Comparison of ENCODE assay signal across 9 mouse cellular contexts in the genomic region with DNA sequence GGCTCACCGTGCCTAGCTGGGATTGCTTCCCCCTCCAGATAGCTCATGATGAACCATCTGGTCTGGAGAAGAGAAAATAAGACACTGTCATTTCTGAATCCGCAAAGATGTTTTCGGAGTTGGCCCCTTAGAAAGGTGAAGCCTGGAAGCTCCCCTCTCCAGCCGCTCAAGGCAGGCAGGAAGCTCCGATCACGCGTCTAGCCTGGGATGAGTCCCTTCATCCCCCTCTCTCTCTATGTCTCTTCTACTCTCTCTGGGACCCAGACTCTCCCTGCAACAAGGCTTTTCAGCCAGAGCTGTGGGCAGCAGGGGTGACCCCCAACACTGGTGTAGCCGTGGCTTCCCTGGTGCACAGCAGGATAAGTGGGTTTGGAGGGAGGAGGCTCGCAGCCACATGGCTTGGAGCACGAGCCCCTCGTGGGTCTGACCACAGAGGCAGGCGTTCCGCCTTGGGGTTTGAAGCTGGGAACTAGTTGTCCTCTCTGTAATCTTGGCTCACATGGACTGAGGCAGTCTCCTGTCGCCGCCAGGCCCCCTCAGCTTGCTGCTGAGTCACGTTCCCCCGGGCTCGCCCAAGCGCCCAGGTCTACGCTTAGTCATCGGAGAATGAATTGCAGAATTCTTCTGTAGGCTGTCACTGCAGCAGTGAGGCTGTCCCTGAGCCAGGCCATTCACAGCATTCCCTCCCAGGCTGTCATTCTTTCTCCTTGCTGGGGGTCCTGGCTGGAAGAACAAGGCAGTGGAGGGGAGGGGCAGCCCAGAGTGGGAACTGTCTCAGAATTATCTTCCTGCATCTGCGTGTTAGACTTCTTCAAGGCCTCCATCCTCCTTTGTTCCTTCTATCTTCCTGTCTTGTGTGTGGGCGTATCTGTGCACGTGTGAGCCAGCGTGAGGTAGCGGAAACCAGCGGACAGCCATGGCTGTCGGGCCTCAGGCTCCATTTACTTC. TPM values are rescaled to one million over a fixed set of nuclear protein-coding genes. Genes with fewer than 3 reads are reported as not detected.
A peak's percentile ranks its signal among the peaks of the same experiment; 100 is the strongest.
DNase-seq lines count a peak whose midpoint lies in the region; ATAC-seq lines count a peak whose summit lies in the region.
"Had no signal": no experiment of that assay in that cellular context is flagged by ENCODE, and none has a peak within 500 bp of the region (broad histone marks: within the 10 kb centered on the region; RNA-seq: fewer than 3 reads in every experiment).

No protein-coding gene starts in this region.

- H3K4me1 ChIP-seq in liver, embryonic 16.5 days (ENCODE audit: control insufficient read depth, low read depth, low read length) = peaks cover 78% of the 10 kb centered on the region
- no peaks in the 10 kb centered on the region for H3K4me1 ChIP-seq in stomach, embryonic 16.5 days (ENCODE audit: control insufficient read depth, insufficient read depth, low read length)

- WGBS in liver, embryonic 16.5 days (ENCODE audit: insufficient replicate concordance) = 33% methylated on average over 28 of the region's 28 CpGs
- WGBS in stomach, embryonic 16.5 days = 65% methylated on average over 28 of the region's 28 CpGs

- peak; percentile 18 for DNase-seq in retina, postnatal 1 day
- no peak for DNase-seq in retina, embryonic 14.5 days (ENCODE audit: low spot score)
- peak; percentile 90 for DNase-seq in adrenal gland, adult 2 months
- peak; percentile 56 to 76 for DNase-seq in heart, postnatal 36 days
- DNase-seq in B cell, adult 2 months = no peak

- intact Hi-C loops in heart, postnatal 36 days (cut with DNase I) = no loop called here

- peak overlapping the region; percentile 99 for H3K27ac ChIP-seq in liver, embryonic 16.5 days (ENCODE audit: low read length)
- H3K27ac ChIP-seq in stomach, embryonic 16.5 days (ENCODE audit: low read length) = no peak overlapping the region

- H3K9ac ChIP-seq in liver, embryonic 16.5 days (ENCODE audit: low read depth, low read length) = peak overlapping the region; percentile 72
- no peak overlapping the region for H3K9ac ChIP-seq in stomach, embryonic 16.5 days (ENCODE audit: low read length)

- H3K4me3 ChIP-seq in liver, embryonic 16.5 days (ENCODE audit: low read depth, low read length) = peak overlapping the region; percentile 35; the same call in 1 of the 2 replicates
- no peak overlapping the region for H3K4me3 ChIP-seq in stomach, embryonic 16.5 days (replicated peaks; ENCODE audit: low read length)

- H3K27me3 ChIP-seq in liver, embryonic 16.5 days (ENCODE audit: control insufficient read depth, insufficient read depth, low read depth, low read length) = no peaks in the 10 kb centered on the region
- H3K27me3 ChIP-seq in stomach, embryonic 16.5 days (ENCODE audit: control insufficient read depth, insufficient read depth, low read length) = no peaks in the 10 kb centered on the region

- ATAC-seq in erythroid progenitor cell, adult 5-6 weeks (replicated peaks; ENCODE audit: low FRiP score, poor library complexity, severe bottlenecking) = peak; percentile 87
- ATAC-seq in liver, embryonic 16.5 days (ENCODE audit: low read depth) = peak; percentile 91
- ATAC-seq in stomach, embryonic 16.5 days (ENCODE audit: insufficient read depth, low FRiP score) = peak; percentile 73; the same call in 1 of the 2 replicates

- H3K4me2 ChIP-seq in liver, embryonic 16.5 days (ENCODE audit: low read depth, low read length) = peak overlapping the region; percentile 73
- no peak overlapping the region for H3K4me2 ChIP-seq in stomach, embryonic 16.5 days (ENCODE audit: low read depth, low read length)

- no peaks in the 10 kb centered on the region for H3K9me3 ChIP-seq in liver, embryonic 16.5 days (replicated peaks; ENCODE audit: control insufficient read depth, low read length)
- H3K9me3 ChIP-seq in stomach, embryonic 16.5 days (replicated peaks; ENCODE audit: control insufficient read depth, low read length) = no peaks in the 10 kb centered on the region

- peaks cover 2% of the 10 kb centered on the region; the same call in 1 of the 2 replicates for H3K36me3 ChIP-seq in liver, embryonic 16.5 days (ENCODE audit: control insufficient read depth, insufficient read depth)
- H3K36me3 ChIP-seq in stomach, embryonic 16.5 days (ENCODE audit: control insufficient read depth, insufficient read depth, low read length) = no peaks in the 10 kb centered on the region

RNA-seq across cellular contexts. Expression of a gene that starts 13.2 kb away (rescaled TPM):
- total RNA-seq in adrenal gland, adult 2 months (2021) = 10 to 100 TPM; 37.1 to 47.0 TPM
- 13.3 and 19.6 TPM in 2 replicates for polyA plus RNA-seq in adrenal gland, adult 2 months (2012; rRNA removed)
- 70.6 and 76.3 TPM in 2 replicates for total RNA-seq in erythroid progenitor cell, adult 5-6 weeks (2015; ENCODE audit: low replicate concordance)
- 89.0 and 113 TPM in 2 replicates for total RNA-seq in erythroid progenitor cell, adult 5-6 weeks (2017; ENCODE audit: low replicate concordance)
- 10 to 100 TPM; 19.9 to 23.0 TPM for total RNA-seq in heart, postnatal 36 days (2021)
- polyA plus RNA-seq in liver, embryonic 16.5 days (2015; fragmentation: Nextera tagmentation; extraction: Ambion mirVana) = 13.7 and 13.8 TPM in 2 replicates
- 8.1 and 9.3 TPM in 2 replicates for polyA plus RNA-seq in stomach, embryonic 16.5 days (2015; fragmentation: Nextera tagmentation; extraction: Ambion mirVana)

RNA-seq across cellular contexts. Expression of a gene that starts 30.8 kb away (rescaled TPM):
- total RNA-seq in adrenal gland, adult 2 months (2021) = 1 to 10 TPM; 3.9 to 5.3 TPM
- polyA plus RNA-seq in adrenal gland, adult 2 months (2012; rRNA removed) = 1.3 and 2.1 TPM in 2 replicates
- not detected in 2 replicates for total RNA-seq in erythroid progenitor cell, adult 5-6 weeks (2015; ENCODE audit: low replicate concordance)
- not detected in 2 replicates for total RNA-seq in erythroid progenitor cell, adult 5-6 weeks (2017; ENCODE audit: low replicate concordance)
- total RNA-seq in heart, postnatal 36 days (2021) = 10 to 100 TPM; 28.1 to 42.8 TPM
- polyA plus RNA-seq in liver, embryonic 16.5 days (2015; fragmentation: Nextera tagmentation; extraction: Ambion mirVana) = 0.30 and 0.34 TPM in 2 replicates
- 0.24 and 0.45 TPM in 2 replicates for polyA plus RNA-seq in stomach, embryonic 16.5 days (2015; fragmentation: Nextera tagmentation; extraction: Ambion mirVana)

RNA-seq across cellular contexts. Expression of a gene that starts 46.3 kb away (rescaled TPM):
- total RNA-seq in adrenal gland, adult 2 months (2021) = not detected
- polyA plus RNA-seq in adrenal gland, adult 2 months (2012; rRNA removed) = not detected in 2 replicates
- total RNA-seq in erythroid progenitor cell, adult 5-6 weeks (2015; ENCODE audit: low replicate concordance) = not detected in 2 replicates
- total RNA-seq in erythroid progenitor cell, adult 5-6 weeks (2017; ENCODE audit: low replicate concordance) = not detected in 2 replicates
- total RNA-seq in heart, postnatal 36 days (2021) = not detected
- polyA plus RNA-seq in liver, embryonic 16.5 days (2015; fragmentation: Nextera tagmentation; extraction: Ambion mirVana) = not detected in 2 replicates
- 0.15 TPM in 1 of 2 replicates, not detected in the other for polyA plus RNA-seq in stomach, embryonic 16.5 days (2015; fragmentation: Nextera tagmentation; extraction: Ambion mirVana)
- total RNA-seq: layer of hippocampus, postnatal 25 days had no signal

RNA-seq across cellular contexts. Expression of a gene that starts 56.9 kb away (rescaled TPM):
- 100 to 1,000 TPM in 1 of 2 experiments, 10 to 100 TPM in 1; 75.4 to 114 TPM for total RNA-seq in adrenal gland, adult 2 months (2021)
- 46.5 and 56.7 TPM in 2 replicates for polyA plus RNA-seq in adrenal gland, adult 2 months (2012; rRNA removed)
- 6.5 and 8.4 TPM in 2 replicates for total RNA-seq in erythroid progenitor cell, adult 5-6 weeks (2015; ENCODE audit: low replicate concordance)
- total RNA-seq in erythroid progenitor cell, adult 5-6 weeks (2017; ENCODE audit: low replicate concordance) = 18.7 and 26.5 TPM in 2 replicates
- 10 to 100 TPM; 38.8 to 41.3 TPM for total RNA-seq in heart, postnatal 36 days (2021)
- polyA plus RNA-seq in liver, embryonic 16.5 days (2015; fragmentation: Nextera tagmentation; extraction: Ambion mirVana) = 68.6 and 73.3 TPM in 2 replicates
- 187 and 192 TPM in 2 replicates for polyA plus RNA-seq in stomach, embryonic 16.5 days (2015; fragmentation: Nextera tagmentation; extraction: Ambion mirVana)

Comparison
In these comparisons a context has a peak if more than half of its experiments do, and no peak if none do; other contexts are left out.
1. DNase-seq: peak in retina, postnatal 1 day (single experiment), adrenal gland, adult 2 months (single experiment) and heart, postnatal 36 days (2 of 2); none in retina, embryonic 14.5 days (single experiment) and B cell, adult 2 months (0 of 2).
2. RNA of a gene that starts 30.8 kb away (total RNA-seq): 28.1 to 42.8 TPM in heart, postnatal 36 days and 3.9 to 5.3 TPM in adrenal gland, adult 2 months; not detected in erythroid progenitor cell, adult 5-6 weeks; every median in the first group is over 4 times any median in the second.
3. Peak in every context shown above with its lines, with median percentiles within 50 percentile points of each other: ATAC-seq.